Mouse (Mus musculus) adrenal gland, adult (tissue): Measurements from ENCODE around the gene Gramd4.

Experiments
- DNase-seq, 2 experiments: peaks; one replicate each; pipeline ENCODE4 v3.0.0; 2022 to 2023; ENCODE audit warnings: low spot score in 1 of 2; ENCODE audit not compliant: inconsistent age in 2 of 2

Gramd4 gene

GRCm38 (mm10) chr15:86069011-86069791 lies 11.7 kb downstream of the Gramd4 start:
- no peak for DNase-seq

- no peak for DNase-seq
Observed at GRCm38 (mm10) chr15:86070368-86070767, 12.9 kb downstream of the Gramd4 start.

- DNase-seq: no peak
Observed at GRCm38 (mm10) chr15:86071166-86071565, 13.7 kb downstream of the Gramd4 start.

- DNase-seq: peak in 1 of 2 experiments; percentile 73
Observed at GRCm38 (mm10) chr15:86074171-86074937, 16.9 kb downstream of the Gramd4 start.

GRCm38 (mm10) chr15:86075305-86076047 lies 18.0 kb downstream of the Gramd4 start:
- DNase-seq: no peak

GRCm38 (mm10) chr15:86076048-86076315 lies 18.5 kb downstream of the Gramd4 start:
- DNase-seq: no peak

- DNase-seq: no peak
Observed at GRCm38 (mm10) chr15:86076378-86076777, 18.9 kb downstream of the Gramd4 start.

- no peak for DNase-seq
Observed at GRCm38 (mm10) chr15:86077934-86078333, 20.4 kb downstream of the Gramd4 start.

GRCm38 (mm10) chr15:86078481-86079216 lies 21.2 kb downstream of the Gramd4 start:
- DNase-seq: peak in 1 of 2 experiments; percentile 63

- DNase-seq: no peak
Observed at GRCm38 (mm10) chr15:86079467-86079866, 22.0 kb downstream of the Gramd4 start.

GRCm38 (mm10) chr15:86079876-86080275 lies 22.4 kb downstream of the Gramd4 start:
- DNase-seq: peak; percentile 48 to 77

- no peak for DNase-seq
Observed at GRCm38 (mm10) chr15:86080408-86080807, 22.9 kb downstream of the Gramd4 start.

GRCm38 (mm10) chr15:86081654-86082053 lies 24.2 kb downstream of the Gramd4 start:
- DNase-seq: no peak

GRCm38 (mm10) chr15:86082551-86082961 lies 25.1 kb downstream of the Gramd4 start:
- no peak for DNase-seq

GRCm38 (mm10) chr15:86083261-86083741 lies 25.8 kb downstream of the Gramd4 start:
- no peak for DNase-seq

- peak; percentile 75 to 88 for DNase-seq
Observed at GRCm38 (mm10) chr15:86085301-86086225, 28.1 kb downstream of the Gramd4 start.

- DNase-seq: peak; percentile 47 to 79
Observed at GRCm38 (mm10) chr15:86086291-86086706, 28.8 kb downstream of the Gramd4 start.

GRCm38 (mm10) chr15:86087591-86088149 lies 30.2 kb downstream of the Gramd4 start:
- DNase-seq: no peak

- no peak for DNase-seq
Observed at GRCm38 (mm10) chr15:86088266-86088790, 30.8 kb downstream of the Gramd4 start.
